Mouse (Mus musculus): ENCODE data around the gene Sult3a1. TPM values are rescaled to one million over a fixed set of nuclear protein-coding genes. Genes with fewer than 3 reads are reported as not detected.
"Not testable (repeated sequence)": the region's sequence is repeated elsewhere in the genome, so short reads cannot be mapped to it uniquely, and the experiment has no call there.

Sult3a1 gene
- not detected in 2 replicates for polyA plus RNA-seq (2012)

- no peaks in the 10 kb centered on the region for H3K9me3 ChIP-seq (ENCODE audit: control insufficient read depth, low read length)
- H3K27me3 ChIP-seq (ENCODE audit: control insufficient read depth), result no peaks in the 10 kb centered on the region
- TF ChIP-seq TAL1 (IDR thresholded peaks at IDR 0.05; ENCODE audit: low read length) (no peak), GATA1 (IDR thresholded peaks at IDR 0.05; ENCODE audit: low read length) (no peak)
- no peaks in the 10 kb centered on the region for H3K36me3 ChIP-seq (ENCODE audit: control insufficient read depth)
- H3K4me1 ChIP-seq (ENCODE audit: control insufficient read depth), result no peaks in the 10 kb centered on the region
- no peak within 1 kb of the TSS for H3K4me3 ChIP-seq (replicated peaks)
Measured at GRCm38 (mm10) chr10:33857421-33857820, at the start of gene Sult3a1. Sult3a1 (plus strand) TSS chr10:33857721.

GRCm38 (mm10) chr10:33811807-33812206 lies 45.7 kb upstream of the Sult3a1 start:
- TF ChIP-seq TAL1 (IDR thresholded peaks at IDR 0.05; ENCODE audit: low read length) (no peak), GATA1 (IDR thresholded peaks at IDR 0.05; ENCODE audit: low read length) (no peak)
- Histone ChIP-seq H3K4me3 (replicated peaks) (no peak overlapping the region), H3K36me3 (ENCODE audit: control insufficient read depth) (no peaks in the 10 kb centered on the region), H3K4me1 (ENCODE audit: control insufficient read depth) (no peaks in the 10 kb centered on the region), H3K27me3 (ENCODE audit: control insufficient read depth) (no peaks in the 10 kb centered on the region), H3K9me3 (ENCODE audit: control insufficient read depth, low read length) (peaks cover 7% of the 10 kb centered on the region)

- Histone ChIP-seq H3K4me3 (replicated peaks) (no peak overlapping the region), H3K9me3 (ENCODE audit: control insufficient read depth, low read length) (peaks cover 7% of the 10 kb centered on the region), H3K27me3 (ENCODE audit: control insufficient read depth) (no peaks in the 10 kb centered on the region), H3K36me3 (ENCODE audit: control insufficient read depth) (no peaks in the 10 kb centered on the region), H3K4me1 (ENCODE audit: control insufficient read depth) (no peaks in the 10 kb centered on the region)
- TF ChIP-seq TAL1 (IDR thresholded peaks at IDR 0.05; ENCODE audit: low read length) (no peak), GATA1 (IDR thresholded peaks at IDR 0.05; ENCODE audit: low read length) (no peak)
Measured at GRCm38 (mm10) chr10:33814266-33814665, 43.3 kb upstream of the Sult3a1 start.

- H3K4me1 ChIP-seq (ENCODE audit: control insufficient read depth), result no peaks in the 10 kb centered on the region
- no peaks in the 10 kb centered on the region for H3K9me3 ChIP-seq (ENCODE audit: control insufficient read depth, low read length)
- no peaks in the 10 kb centered on the region for H3K36me3 ChIP-seq (ENCODE audit: control insufficient read depth)
- H3K4me3 ChIP-seq (replicated peaks), result no peak overlapping the region
- H3K27me3 ChIP-seq (ENCODE audit: control insufficient read depth), result no peaks in the 10 kb centered on the region
- TF ChIP-seq TAL1 (IDR thresholded peaks at IDR 0.05; ENCODE audit: low read length), result no peak
- no peak for TF ChIP-seq GATA1 (IDR thresholded peaks at IDR 0.05; ENCODE audit: low read length)
Measured at GRCm38 (mm10) chr10:33816923-33817322, 40.6 kb upstream of the Sult3a1 start.

- no peaks in the 10 kb centered on the region for H3K9me3 ChIP-seq (ENCODE audit: control insufficient read depth, low read length)
- no peaks in the 10 kb centered on the region for H3K36me3 ChIP-seq (ENCODE audit: control insufficient read depth)
- no peaks in the 10 kb centered on the region for H3K27me3 ChIP-seq (ENCODE audit: control insufficient read depth)
- TF ChIP-seq TAL1 (IDR thresholded peaks at IDR 0.05; ENCODE audit: low read length), result no peak
- no peak for TF ChIP-seq GATA1 (IDR thresholded peaks at IDR 0.05; ENCODE audit: low read length)
- H3K4me1 ChIP-seq (ENCODE audit: control insufficient read depth), result no peaks in the 10 kb centered on the region
- H3K4me3 ChIP-seq (replicated peaks), result no peak overlapping the region
Measured at GRCm38 (mm10) chr10:33820892-33821291, 36.6 kb upstream of the Sult3a1 start.

GRCm38 (mm10) chr10:33865994-33866393 lies 8.5 kb downstream of the Sult3a1 start:
- Histone ChIP-seq H3K9me3 (ENCODE audit: control insufficient read depth, low read length) (0 out of 2 replicates have a peak, but pooled peaks cover 3% of the 10 kb centered on the region), H3K27me3 (ENCODE audit: control insufficient read depth) (no peaks in the 10 kb centered on the region), H3K4me1 (ENCODE audit: control insufficient read depth) (no peaks in the 10 kb centered on the region), H3K4me3 (replicated peaks) (no peak overlapping the region), H3K36me3 (ENCODE audit: control insufficient read depth) (no peaks in the 10 kb centered on the region)
- no peak for TF ChIP-seq GATA1 (IDR thresholded peaks at IDR 0.05; ENCODE audit: low read length)
- TF ChIP-seq TAL1 (IDR thresholded peaks at IDR 0.05; ENCODE audit: low read length), result no peak

GRCm38 (mm10) chr10:33870441-33870840 lies 12.9 kb downstream of the Sult3a1 start:
- H3K36me3 ChIP-seq (ENCODE audit: control insufficient read depth), result no peaks in the 10 kb centered on the region
- TF ChIP-seq TAL1 (IDR thresholded peaks at IDR 0.05; ENCODE audit: low read length) (no peak), GATA1 (IDR thresholded peaks at IDR 0.05; ENCODE audit: low read length) (no peak)
- H3K4me1 ChIP-seq (ENCODE audit: control insufficient read depth), result no peaks in the 10 kb centered on the region
- H3K27me3 ChIP-seq (ENCODE audit: control insufficient read depth), result no peaks in the 10 kb centered on the region
- H3K9me3 ChIP-seq (ENCODE audit: control insufficient read depth, low read length), result peaks cover 7% of the 10 kb centered on the region; the same call in 1 of the 2 replicates
- no peak overlapping the region for H3K4me3 ChIP-seq (replicated peaks)

- Histone ChIP-seq H3K4me1 (ENCODE audit: control insufficient read depth) (no peaks in the 10 kb centered on the region), H3K27me3 (ENCODE audit: control insufficient read depth) (no peaks in the 10 kb centered on the region), H3K36me3 (ENCODE audit: control insufficient read depth) (no peaks in the 10 kb centered on the region), H3K9me3 (ENCODE audit: control insufficient read depth, low read length) (peaks cover 7% of the 10 kb centered on the region; the same call in 1 of the 2 replicates), H3K4me3 (replicated peaks) (no peak overlapping the region)
- TF ChIP-seq GATA1 (IDR thresholded peaks at IDR 0.05; ENCODE audit: low read length) (no peak), TAL1 (IDR thresholded peaks at IDR 0.05; ENCODE audit: low read length) (no peak)
Measured at GRCm38 (mm10) chr10:33872672-33873398, 15.3 kb downstream of the Sult3a1 start.

GRCm38 (mm10) chr10:33882411-33882810 lies 24.9 kb downstream of the Sult3a1 start:
- H3K4me3 ChIP-seq (replicated peaks); H3K27me3 ChIP-seq (ENCODE audit: control insufficient read depth); H3K36me3 ChIP-seq (ENCODE audit: control insufficient read depth); H3K4me1 ChIP-seq (ENCODE audit: control insufficient read depth): not testable (repeated sequence)
- H3K9me3 ChIP-seq (ENCODE audit: control insufficient read depth, low read length), result peaks cover 14% of the 10 kb centered on the region

- not testable (repeated sequence) for H3K9me3 ChIP-seq (ENCODE audit: control insufficient read depth, low read length); H3K4me1 ChIP-seq (ENCODE audit: control insufficient read depth)
Measured at GRCm38 (mm10) chr10:33901520-33901919, 44.0 kb downstream of the Sult3a1 start.

More at GRCm38 (mm10) chr10:33901520-33901919, 44.0 kb downstream of the Sult3a1 start:
- not testable (repeated sequence) for H3K36me3 ChIP-seq (ENCODE audit: control insufficient read depth); H3K4me3 ChIP-seq (replicated peaks); H3K27me3 ChIP-seq (ENCODE audit: control insufficient read depth)

All from erythroblast, embryonic 14.5 days (primary cell).